Mouse (Mus musculus) intestine, embryonic 14.5 days (tissue): ENCODE results near the gene Lrrk2. TPM values are rescaled to one million over a fixed set of nuclear protein-coding genes. Genes with fewer than 3 reads are reported as not detected.

Experiments
- ATAC-seq: fragments of 200-750 bp; cut with Nextera tagmentation; replicated peaks from 2 replicates; pipeline ENCODE4 v1.8.0; 2017; ENCODE audit warnings: low read depth, moderate number of reproducible peaks, moderate TSS enrichment, moderate library complexity; ENCODE audit not compliant: low FRiP score, low TSS enrichment
- DNase-seq: peaks from one replicate; pipeline ENCODE4 v3.0.0-alpha.2; 2018; ENCODE audit warnings: low spot score
- H3K27ac ChIP-seq: fragments of 300-500 bp; sonication (generic); 2 replicates; pipeline ENCODE4 v1.5.1; 2014; ENCODE audit warnings: low read depth, mild to moderate bottlenecking, control low read depth
- H3K27me3 ChIP-seq: fragments of 300-500 bp; sonication (generic); replicated peaks from 2 replicates; pipeline ENCODE4 v1.6.1; 2014; ENCODE audit warnings: low read length, control low read depth; ENCODE audit not compliant: control insufficient read depth, insufficient read depth
- H3K36me3 ChIP-seq: fragments of 300-500 bp; sonication (generic); 2 replicates; pipeline ENCODE4 v1.6.1; 2014; ENCODE audit warnings: low read length, control low read depth; ENCODE audit not compliant: control insufficient read depth, insufficient read depth
- H3K4me1 ChIP-seq: fragments of 300-500 bp; sonication (generic); replicated peaks from 2 replicates; pipeline ENCODE4 v1.6.1; 2014; ENCODE audit warnings: low read length, control low read depth, mixed read lengths; ENCODE audit not compliant: control insufficient read depth, insufficient read depth
- H3K4me2 ChIP-seq: fragments of 300-500 bp; sonication (generic); 2 replicates; pipeline ENCODE4 v1.6.1; 2014; ENCODE audit warnings: low read length
- H3K4me3 ChIP-seq: fragments of 300-500 bp; sonication (generic); 2 replicates; pipeline ENCODE4 v1.5.1; 2014; ENCODE audit warnings: low read depth, low read length, control low read depth, mixed read lengths
- H3K9ac ChIP-seq: fragments of 300-500 bp; sonication (generic); 2 replicates; pipeline ENCODE4 v1.6.1; 2014; ENCODE audit warnings: mild to moderate bottlenecking, low read length
- H3K9me3 ChIP-seq: fragments of 300-500 bp; sonication (generic); 2 replicates; pipeline ENCODE4 v1.6.1; 2016; ENCODE audit warnings: low read length, control low read depth; ENCODE audit not compliant: control insufficient read depth
- WGBS: fragments of 180-500 bp; shearing (Covaris S2); extraction: QIAGEN DNeasy Blood & Tissue Kit; methylation state at CpG from one replicate; pipeline ENCODE4 v1.1.7; 2014; 5-methylcytosine and 5-hydroxymethylcytosine counted together
- polyA plus RNA-seq: library from polyadenylated mRNA; unstranded; fragments of >200 nt; fragmentation: Nextera tagmentation; extraction: Ambion mirVana; gene quantifications from 2 replicates; pipeline ENCODE4 v1.2.1, GENCODE M21; 2014

Lrrk2 gene
- 3.4 and 4.4 TPM in 2 replicates for polyA plus RNA-seq

DNA sequence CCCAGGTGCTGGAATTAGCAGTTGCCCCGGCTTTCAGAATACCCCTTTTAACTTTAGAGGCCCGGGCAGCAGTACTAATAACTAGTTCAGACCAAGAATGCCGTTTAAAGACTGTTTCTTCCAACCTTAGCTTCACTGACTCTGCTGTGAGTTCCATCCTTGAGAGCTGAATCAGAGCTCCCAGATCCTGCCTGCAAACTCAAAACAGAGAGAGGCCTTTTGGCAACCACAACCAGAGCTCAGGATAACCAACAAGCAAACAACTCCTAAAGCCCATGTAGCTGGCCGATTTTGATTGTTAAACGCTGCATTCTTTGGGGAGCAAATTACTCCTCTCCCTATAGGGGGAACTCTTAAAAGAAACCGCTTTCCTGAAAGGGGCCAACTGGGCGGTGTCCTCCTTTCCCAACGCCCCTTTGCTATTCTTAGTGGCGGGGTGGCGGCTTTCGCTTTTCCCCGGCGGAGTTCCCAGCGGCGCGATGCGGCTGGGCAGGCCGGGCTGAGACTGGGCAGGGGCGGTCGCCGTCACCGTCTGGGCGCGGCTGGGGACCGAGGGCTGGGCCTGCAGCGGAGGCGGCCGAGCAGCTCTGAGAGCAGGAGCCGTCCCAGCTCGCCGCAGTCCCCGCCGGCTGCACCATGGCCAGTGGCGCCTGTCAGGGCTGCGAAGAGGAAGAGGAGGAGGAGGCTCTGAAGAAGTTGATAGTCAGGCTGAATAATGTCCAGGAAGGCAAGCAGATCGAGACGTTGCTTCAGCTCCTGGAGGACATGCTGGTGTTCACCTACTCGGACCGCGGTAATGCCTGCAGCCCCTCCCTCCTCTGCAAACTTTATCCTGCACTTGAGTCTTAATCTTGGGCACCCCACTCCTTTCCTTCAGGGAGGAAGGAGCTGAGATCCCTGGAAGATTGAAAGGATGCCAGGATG, at the start of gene Lrrk2:
Gene Lrrk2, plus strand, starts transcription at position 531 of the 924 bp plus-strand sequence.
- Histone ChIP-seq H3K9ac (peak within 1 kb of the TSS; percentile 60), H3K27me3 (no peaks in the 10 kb centered on the region), H3K4me1 (peaks cover 4% of the 10 kb centered on the region; the same call in 1 of the 2 replicates), H3K9me3 (no peaks in the 10 kb centered on the region), H3K4me3 (peak within 1 kb of the TSS; percentile 55), H3K27ac (peak within 1 kb of the TSS; percentile 66; the same call in 1 of the 2 replicates), H3K36me3 (no peaks in the 10 kb centered on the region), H3K4me2 (peak within 1 kb of the TSS; percentile 63)
- ATAC-seq = peak; percentile 96
- 2% methylated on average over 38 of the region's 40 CpGs for WGBS
- DNase-seq = peak; percentile 85

GRCm38 (mm10) chr15:91624475-91624874, 48.5 kb upstream of the Lrrk2 start:
- ATAC-seq (no peak), DNase-seq (no peak)
- WGBS = 83% methylated on average over 2 of the region's 2 CpGs
- H3K4me2 ChIP-seq = no peak overlapping the region
- no peaks in the 10 kb centered on the region for H3K4me1 ChIP-seq
- no peaks in the 10 kb centered on the region for H3K27me3 ChIP-seq
- no peak overlapping the region for H3K27ac ChIP-seq
- H3K9me3 ChIP-seq = no peaks in the 10 kb centered on the region
- no peaks in the 10 kb centered on the region for H3K36me3 ChIP-seq
- H3K9ac ChIP-seq = no peak overlapping the region
- H3K4me3 ChIP-seq = no peak overlapping the region

DNA sequence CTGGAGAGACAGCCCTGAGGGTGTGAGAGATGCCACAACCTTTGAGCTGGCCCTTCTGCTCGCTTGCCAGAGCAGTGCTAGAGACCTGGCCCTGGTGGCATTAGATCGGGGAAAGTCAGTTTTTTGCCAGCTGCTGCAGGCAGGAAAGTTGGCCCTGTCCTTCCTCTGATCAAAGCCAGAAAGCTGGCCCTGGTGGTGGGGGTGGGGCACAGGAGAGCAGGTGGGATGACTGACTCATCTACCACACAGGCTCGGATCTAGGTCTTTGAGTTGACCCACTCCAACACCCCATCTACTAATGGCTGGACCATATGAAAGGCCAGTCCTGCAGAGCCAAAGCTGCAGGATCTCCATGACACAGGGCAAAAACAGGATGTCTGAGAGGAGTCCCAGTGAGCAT, 43.8 kb upstream of the Lrrk2 start:
- 78% methylated on average over 3 of the region's 3 CpGs for WGBS
- DNase-seq (no peak), ATAC-seq (no peak)
- Histone ChIP-seq H3K27ac (no peak overlapping the region), H3K27me3 (no peaks in the 10 kb centered on the region), H3K4me1 (no peaks in the 10 kb centered on the region), H3K4me2 (no peak overlapping the region), H3K36me3 (no peaks in the 10 kb centered on the region), H3K9me3 (no peaks in the 10 kb centered on the region), H3K9ac (no peak overlapping the region), H3K4me3 (no peak overlapping the region)

DNA sequence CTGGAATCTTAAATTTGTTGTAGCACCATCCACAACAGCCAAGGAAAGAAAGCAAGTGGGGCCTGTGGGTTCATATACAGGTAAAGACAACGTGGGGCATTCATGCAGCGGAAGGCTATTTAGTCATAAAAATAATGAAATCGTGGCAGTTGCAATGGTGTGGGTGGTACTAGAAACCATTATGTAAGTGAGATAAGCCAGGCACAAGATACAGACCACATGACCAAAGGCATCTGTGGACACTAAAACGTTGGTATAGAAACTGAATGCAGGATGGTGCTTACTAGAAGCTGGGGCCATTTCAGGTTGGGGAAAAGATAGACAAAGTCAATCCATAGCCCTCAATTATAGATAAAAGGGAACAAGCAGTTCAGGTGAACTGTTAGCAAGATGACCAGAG, 40.5 kb upstream of the Lrrk2 start:
- Histone ChIP-seq H3K9me3 (no peaks in the 10 kb centered on the region), H3K4me3 (no peak overlapping the region), H3K4me2 (no peak overlapping the region), H3K36me3 (no peaks in the 10 kb centered on the region), H3K4me1 (no peaks in the 10 kb centered on the region), H3K27me3 (no peaks in the 10 kb centered on the region), H3K27ac (no peak overlapping the region), H3K9ac (no peak overlapping the region)
- ATAC-seq (no peak), DNase-seq (no peak)
- 76% methylated on average over 4 of the region's 4 CpGs for WGBS

DNA sequence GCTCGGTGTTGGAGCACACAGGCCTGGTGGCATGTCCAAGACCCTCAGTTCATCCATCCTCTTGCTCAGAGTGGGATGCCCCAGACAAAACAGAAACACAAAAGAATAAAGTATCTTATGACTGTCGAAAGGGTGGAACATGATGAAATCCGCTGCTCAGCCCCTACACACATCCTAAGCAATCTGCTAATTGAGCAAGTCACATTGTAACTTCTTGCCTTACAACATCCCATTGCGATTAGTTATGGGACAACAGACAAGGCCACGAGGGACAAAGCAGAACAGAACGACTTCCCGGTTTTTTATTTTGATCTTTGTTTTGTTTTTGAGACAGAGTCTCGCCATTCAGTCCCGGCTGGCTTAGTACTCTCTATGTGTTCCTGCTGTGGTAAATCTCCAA, 39.9 kb upstream of the Lrrk2 start:
- Histone ChIP-seq H3K4me3 (no peak overlapping the region), H3K4me2 (no peak overlapping the region), H3K36me3 (no peaks in the 10 kb centered on the region), H3K9me3 (no peaks in the 10 kb centered on the region), H3K4me1 (no peaks in the 10 kb centered on the region), H3K27ac (no peak overlapping the region), H3K27me3 (no peaks in the 10 kb centered on the region), H3K9ac (no peak overlapping the region)
- 85% methylated on average over 9 of the region's 9 CpGs for WGBS
- ATAC-seq = no peak
- DNase-seq = no peak

- ATAC-seq = no peak
- Histone ChIP-seq H3K9ac (no peak overlapping the region), H3K4me3 (no peak overlapping the region), H3K36me3 (no peaks in the 10 kb centered on the region), H3K27ac (no peak overlapping the region), H3K9me3 (no peaks in the 10 kb centered on the region), H3K27me3 (no peaks in the 10 kb centered on the region), H3K4me1 (no peaks in the 10 kb centered on the region), H3K4me2 (no peak overlapping the region)
- no peak for DNase-seq
- 69% methylated on average over 6 of the region's 6 CpGs for WGBS
These were observed 39.2 kb upstream of the Lrrk2 start for GRCm38 (mm10) chr15:91633806-91634205.

DNA sequence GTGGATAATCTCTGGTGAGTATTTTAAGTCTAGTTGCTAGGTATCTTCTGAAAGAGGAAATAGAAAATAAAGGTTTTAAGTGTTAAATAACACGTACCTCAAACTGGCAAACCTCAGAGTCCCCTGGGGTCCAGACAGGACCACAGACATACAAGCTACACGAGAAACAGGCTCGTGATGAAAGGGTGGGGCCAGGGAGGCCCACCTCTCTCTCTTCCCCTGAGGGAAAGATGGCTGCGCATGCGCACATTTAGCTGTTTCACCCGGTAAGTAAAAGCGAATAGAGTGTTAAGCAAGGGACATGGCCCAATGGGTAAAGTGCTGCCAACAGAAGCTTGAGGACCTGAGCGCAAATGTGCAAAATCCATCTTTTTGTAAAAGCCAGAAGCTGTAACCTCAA, 38.7 kb upstream of the Lrrk2 start:
- H3K4me3 ChIP-seq = no peak overlapping the region
- no peak overlapping the region for H3K9ac ChIP-seq
- no peaks in the 10 kb centered on the region for H3K4me1 ChIP-seq
- H3K36me3 ChIP-seq = no peaks in the 10 kb centered on the region
- 79% methylated on average over 8 of the region's 8 CpGs for WGBS
- H3K9me3 ChIP-seq = no peaks in the 10 kb centered on the region
- no peak overlapping the region for H3K27ac ChIP-seq
- no peak for DNase-seq
- H3K4me2 ChIP-seq = no peak overlapping the region
- ATAC-seq = no peak
- no peaks in the 10 kb centered on the region for H3K27me3 ChIP-seq

DNA sequence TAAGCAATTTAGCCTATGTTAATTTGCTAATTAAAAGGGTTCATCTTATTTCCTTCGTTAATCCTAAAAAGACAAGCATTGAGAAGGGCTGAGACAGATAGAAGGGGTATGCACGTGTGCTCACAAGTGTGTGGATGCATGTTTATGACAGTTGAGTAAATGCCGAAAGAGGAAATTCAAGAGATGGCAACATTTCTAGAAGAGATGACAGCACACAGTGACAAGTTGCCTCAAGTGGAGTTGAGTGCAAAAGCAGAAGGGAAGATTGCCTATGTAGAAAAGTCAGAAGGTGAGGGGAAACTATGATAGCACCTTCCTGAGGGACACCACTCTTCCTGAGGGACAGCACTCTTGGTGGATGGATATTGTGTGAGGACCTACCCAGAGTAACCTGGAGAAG, 31.3 kb upstream of the Lrrk2 start:
- Histone ChIP-seq H3K36me3 (no peaks in the 10 kb centered on the region), H3K9ac (no peak overlapping the region), H3K27me3 (no peaks in the 10 kb centered on the region), H3K4me1 (no peaks in the 10 kb centered on the region), H3K27ac (no peak overlapping the region), H3K9me3 (no peaks in the 10 kb centered on the region), H3K4me2 (no peak overlapping the region), H3K4me3 (no peak overlapping the region)
- DNase-seq (no peak), ATAC-seq (no peak)
- WGBS = 78% methylated on average over 3 of the region's 3 CpGs
